Mouse (Mus musculus): ENCODE measurements around the gene Trim33. TPM values are rescaled to one million over a fixed set of nuclear protein-coding genes. Genes with fewer than 3 reads are reported as not detected.
A peak's percentile ranks its signal among the peaks of the same experiment; 100 is the strongest.

Gene Trim33
- polyA plus RNA-seq, 1 experiment from 2014 or later, result 45.8 TPM

- WGBS, result 94% methylated on average over 5 of the region's 5 CpGs
- Histone ChIP-seq H3K9me3 (no peaks in the 10 kb centered on the region), H3K9ac (replicated peaks) (no peak overlapping the region), H3K27me3 (no peaks in the 10 kb centered on the region), H3K4me2 (replicated peaks) (no peak overlapping the region), H3K36me3 (no peaks in the 10 kb centered on the region), H3K4me3 (no peak overlapping the region), H3K27ac (replicated peaks) (no peak overlapping the region), H3K4me1 (no peaks in the 10 kb centered on the region)
- ATAC-seq (ENCODE audit: low FRiP score, low read depth), result no peak
Observed at GRCm38 (mm10) chr3:103385383-103386291, 106.5 kb downstream of the Trim33 start.

DNA sequence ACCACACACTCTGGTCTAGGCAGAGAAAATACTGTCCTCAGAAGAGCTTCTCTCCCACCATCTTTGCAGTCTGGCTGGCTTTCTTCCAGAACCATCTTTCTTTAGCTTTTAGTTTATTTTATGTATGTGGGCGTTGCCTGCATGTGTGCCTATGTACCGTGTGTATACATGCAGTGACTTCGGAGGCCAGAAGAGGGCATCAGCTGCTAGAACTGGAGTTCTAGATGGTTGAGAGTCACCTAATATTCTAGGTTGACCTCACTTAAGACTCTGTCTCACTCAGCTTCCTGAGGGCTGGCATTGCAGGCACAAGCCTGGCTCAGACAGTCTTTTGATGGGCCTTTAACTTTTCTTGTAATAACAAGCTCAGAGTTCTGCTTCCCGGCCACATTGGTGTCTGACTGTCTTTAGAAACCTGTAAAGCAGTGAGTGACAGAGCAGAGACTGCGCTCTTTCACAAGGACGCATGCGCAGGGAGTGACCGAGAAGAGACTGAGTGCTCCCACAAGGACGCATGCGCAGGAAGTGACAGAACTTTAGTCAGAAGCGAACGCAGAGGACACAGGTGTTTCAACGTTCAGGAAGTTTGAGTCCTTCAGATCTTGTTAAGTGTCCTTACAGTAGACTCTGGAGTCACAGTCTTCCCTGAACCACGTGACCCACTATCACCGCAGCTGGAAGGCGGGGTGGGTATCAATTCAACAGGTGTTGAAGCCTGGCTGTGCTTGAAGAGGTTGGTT lies 107.4 kb downstream of the Trim33 start:
- no peak for ATAC-seq (ENCODE audit: low FRiP score, low read depth)
- Histone ChIP-seq H3K36me3 (no peaks in the 10 kb centered on the region), H3K4me3 (no peak overlapping the region), H3K27me3 (no peaks in the 10 kb centered on the region), H3K27ac (replicated peaks) (no peak overlapping the region), H3K9ac (replicated peaks) (no peak overlapping the region), H3K9me3 (no peaks in the 10 kb centered on the region), H3K4me2 (replicated peaks) (no peak overlapping the region), H3K4me1 (no peaks in the 10 kb centered on the region)
- WGBS, result 92% methylated on average over 16 of the region's 16 CpGs

DNA sequence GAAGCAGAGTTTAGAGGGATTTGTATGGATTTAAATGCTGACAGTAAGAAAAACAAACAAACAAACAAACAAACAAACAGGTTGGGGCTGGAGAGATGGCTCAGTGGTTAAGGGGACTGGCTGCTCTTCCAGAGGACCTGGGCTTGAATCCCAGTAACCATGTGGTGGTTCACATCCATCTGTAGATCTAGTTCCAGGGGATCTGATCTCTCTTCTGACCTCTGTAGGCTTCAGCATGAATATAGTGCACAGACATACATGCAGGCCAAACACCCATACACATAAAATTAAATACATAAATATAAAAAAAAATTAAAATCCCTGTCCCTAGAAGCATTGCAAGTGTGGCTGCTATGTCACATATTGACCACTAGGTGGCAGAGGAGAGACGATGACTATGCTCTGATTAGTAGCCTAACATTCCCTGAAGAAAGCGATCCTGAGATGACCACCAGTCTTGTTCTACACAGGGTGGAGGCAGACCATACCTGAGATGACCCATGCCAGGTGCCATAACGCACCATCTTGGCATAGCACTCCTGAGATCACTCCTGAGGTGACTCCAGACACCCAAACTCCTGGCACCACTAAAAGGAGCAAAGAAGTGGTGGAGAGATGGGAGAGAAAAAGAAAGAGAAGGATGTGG lies 113.6 kb downstream of the Trim33 start:
- Histone ChIP-seq H3K4me2 (replicated peaks) (no peak overlapping the region), H3K36me3 (no peaks in the 10 kb centered on the region), H3K4me3 (no peak overlapping the region), H3K27ac (replicated peaks) (no peak overlapping the region), H3K9ac (replicated peaks) (no peak overlapping the region), H3K9me3 (no peaks in the 10 kb centered on the region), H3K4me1 (no peaks in the 10 kb centered on the region), H3K27me3 (peaks cover 7% of the 10 kb centered on the region; the same call in 1 of the 2 replicates)
- peak; percentile 78 for ATAC-seq (ENCODE audit: low FRiP score, low read depth)
- WGBS, result 1% methylated on average over 3 of the region's 3 CpGs

GRCm38 (mm10) chr3:103393283-103394060 lies 114.4 kb downstream of the Trim33 start:
- H3K4me3 ChIP-seq, result no peak overlapping the region
- H3K4me2 ChIP-seq (replicated peaks), result no peak overlapping the region
- peak; percentile 16; the same call in 1 of the 2 replicates for ATAC-seq (ENCODE audit: low FRiP score, low read depth)
- H3K27me3 ChIP-seq, result peaks cover 7% of the 10 kb centered on the region; the same call in 1 of the 2 replicates
- WGBS, result 82% methylated on average over 14 of the region's 14 CpGs
- no peak overlapping the region for H3K9ac ChIP-seq (replicated peaks)
- no peaks in the 10 kb centered on the region for H3K4me1 ChIP-seq
- H3K9me3 ChIP-seq, result no peaks in the 10 kb centered on the region
- no peak overlapping the region for H3K27ac ChIP-seq (replicated peaks)
- no peaks in the 10 kb centered on the region for H3K36me3 ChIP-seq

DNA sequence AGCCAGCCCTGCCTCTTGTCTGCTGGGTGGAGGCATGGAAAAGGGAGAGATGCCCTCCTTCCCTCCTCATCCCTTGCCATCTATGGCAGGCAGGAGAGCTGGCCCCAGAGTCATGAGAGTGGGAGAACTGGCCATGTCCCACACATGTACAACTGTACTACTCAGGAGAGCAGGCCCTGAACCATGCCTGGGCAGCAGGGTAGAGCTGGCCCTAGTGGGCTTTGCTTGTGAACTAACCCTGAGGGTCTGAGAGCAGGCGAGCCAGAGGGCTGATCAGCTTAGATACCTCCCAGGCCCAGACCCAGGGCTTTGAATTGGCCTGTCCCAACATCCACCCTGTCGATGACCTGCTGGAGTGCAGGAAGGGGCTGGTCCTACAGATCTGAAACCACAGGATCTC lies 115.0 kb downstream of the Trim33 start:
- no peak overlapping the region for H3K27ac ChIP-seq (replicated peaks)
- no peak overlapping the region for H3K9ac ChIP-seq (replicated peaks)
- H3K9me3 ChIP-seq, result no peaks in the 10 kb centered on the region
- WGBS, result 75% methylated on average over 2 of the region's 2 CpGs
- H3K36me3 ChIP-seq, result no peaks in the 10 kb centered on the region
- H3K27me3 ChIP-seq, result peaks cover 7% of the 10 kb centered on the region; the same call in 1 of the 2 replicates
- no peak for ATAC-seq (ENCODE audit: low FRiP score, low read depth)
- H3K4me3 ChIP-seq, result no peak overlapping the region
- no peak overlapping the region for H3K4me2 ChIP-seq (replicated peaks)
- H3K4me1 ChIP-seq, result no peaks in the 10 kb centered on the region

DNA sequence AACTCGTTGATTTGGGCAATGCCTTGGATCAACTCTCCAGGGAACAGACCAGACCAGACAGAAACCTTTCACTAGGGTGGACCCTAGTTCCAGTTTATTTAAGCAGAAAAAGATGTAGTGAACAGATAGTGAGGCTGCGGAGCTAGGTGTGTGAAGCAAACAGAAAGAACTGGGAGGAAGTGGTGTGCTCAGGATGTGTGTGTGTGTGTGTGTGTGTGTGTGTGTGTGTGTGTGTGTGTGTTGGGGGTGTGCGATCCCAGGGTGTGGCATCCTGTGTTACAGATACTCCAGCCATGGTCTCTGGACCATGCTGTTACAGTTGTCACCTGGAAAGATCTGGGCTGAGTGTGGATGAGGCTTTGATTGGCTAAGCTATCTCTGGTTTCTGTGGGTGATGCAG lies 118.4 kb downstream of the Trim33 start:
- Histone ChIP-seq H3K4me1 (peaks cover 11% of the 10 kb centered on the region; the same call in 1 of the 2 replicates), H3K4me3 (no peak overlapping the region), H3K36me3 (no peaks in the 10 kb centered on the region), H3K27me3 (peaks cover 7% of the 10 kb centered on the region; the same call in 1 of the 2 replicates), H3K9me3 (no peaks in the 10 kb centered on the region), H3K27ac (replicated peaks) (no peak overlapping the region), H3K9ac (replicated peaks) (no peak overlapping the region), H3K4me2 (replicated peaks) (no peak overlapping the region)
- ATAC-seq (ENCODE audit: low FRiP score, low read depth), result no peak
- 74% methylated on average over 3 of the region's 3 CpGs for whole genome bisulfite sequencing

- H3K27me3 ChIP-seq, result no peaks in the 10 kb centered on the region
- H3K9me3 ChIP-seq, result no peaks in the 10 kb centered on the region
- 82% methylated on average over 6 of the region's 6 CpGs for WGBS
- no peak overlapping the region for H3K9ac ChIP-seq (replicated peaks)
- peaks cover 11% of the 10 kb centered on the region for H3K4me1 ChIP-seq
- H3K4me3 ChIP-seq, result no peak overlapping the region
- no peak for ATAC-seq (ENCODE audit: low FRiP score, low read depth)
- peak overlapping the region; percentile 82 for H3K27ac ChIP-seq (replicated peaks)
- no peaks in the 10 kb centered on the region for H3K36me3 ChIP-seq
- no peak overlapping the region for H3K4me2 ChIP-seq (replicated peaks)
Observed at GRCm38 (mm10) chr3:103400807-103401206, 121.7 kb downstream of the Trim33 start.

GRCm38 (mm10) chr3:103401342-103402098 lies 122.4 kb downstream of the Trim33 start:
- Histone ChIP-seq H3K27me3 (no peaks in the 10 kb centered on the region), H3K36me3 (no peaks in the 10 kb centered on the region), H3K4me2 (replicated peaks) (no peak overlapping the region), H3K4me1 (peaks cover 11% of the 10 kb centered on the region), H3K4me3 (no peak overlapping the region), H3K9me3 (no peaks in the 10 kb centered on the region), H3K27ac (replicated peaks) (peak overlapping the region; percentile 82), H3K9ac (replicated peaks) (no peak overlapping the region)
- peak; percentile 82 for ATAC-seq (ENCODE audit: low FRiP score, low read depth)
- WGBS, result 37% methylated on average over 17 of the region's 17 CpGs

DNA sequence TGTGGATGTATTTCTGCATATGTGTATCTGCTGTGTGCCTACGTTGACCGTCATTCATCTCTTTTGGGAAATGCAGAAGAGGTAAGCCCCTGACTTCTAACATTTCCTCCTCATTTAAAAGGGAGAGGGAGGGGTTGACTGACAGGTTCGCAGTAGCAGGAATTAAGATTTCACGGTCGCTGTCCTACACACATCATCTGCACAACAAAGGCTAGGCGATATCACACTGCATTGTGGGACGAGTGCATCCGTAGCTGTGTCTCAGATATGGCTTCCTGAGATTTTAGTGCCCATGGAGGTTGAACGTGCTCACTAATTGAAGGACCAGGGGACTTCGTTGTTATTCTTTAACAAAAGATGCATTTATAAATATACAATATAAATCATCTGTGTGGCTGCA lies 123.1 kb downstream of the Trim33 start:
- Histone ChIP-seq H3K27me3 (no peaks in the 10 kb centered on the region), H3K27ac (replicated peaks) (peak overlapping the region; percentile 57)
- ATAC-seq (ENCODE audit: low FRiP score, low read depth), result peak; percentile 63

GRCm38 (mm10) chr3:103405135-103405534 lies 126.0 kb downstream of the Trim33 start:
- Histone ChIP-seq H3K4me1 (peaks cover 15% of the 10 kb centered on the region), H3K9me3 (no peaks in the 10 kb centered on the region), H3K27ac (replicated peaks) (no peak overlapping the region), H3K36me3 (no peaks in the 10 kb centered on the region), H3K4me2 (replicated peaks) (no peak overlapping the region), H3K4me3 (no peak overlapping the region), H3K9ac (replicated peaks) (no peak overlapping the region), H3K27me3 (no peaks in the 10 kb centered on the region)
- ATAC-seq (ENCODE audit: low FRiP score, low read depth), result no peak
- 79% methylated on average over 2 of the region's 2 CpGs for WGBS

More for the DNA sequence above, 123.1 kb downstream of the Trim33 start:
- whole genome bisulfite sequencing, result 26% methylated on average over 10 of the region's 10 CpGs
- Histone ChIP-seq H3K36me3 (no peaks in the 10 kb centered on the region), H3K9ac (replicated peaks) (no peak overlapping the region), H3K4me3 (no peak overlapping the region), H3K4me2 (replicated peaks) (peak overlapping the region; percentile 19), H3K4me1 (peaks cover 15% of the 10 kb centered on the region), H3K9me3 (no peaks in the 10 kb centered on the region)
